Mouse (Mus musculus): ENCODE data around the gene Ctdspl.

GRCm38 (mm10) chr9:119071786-119072185 lies 145.5 kb downstream of the Ctdspl start:
- TF ChIP-seq CTCF (IDR thresholded peaks at IDR 0.05; ENCODE audit: extremely low read depth, insufficient read length, insufficient replicate concordance, low read depth, low read length) (no peak), POLR2A (IDR thresholded peaks at IDR 0.05; ENCODE audit: low read depth, low read length) (no peak)

All from small intestine, adult 2 months (tissue).